Mouse (Mus musculus): ENCODE data around the gene Smu1. TPM values are rescaled to one million over a fixed set of nuclear protein-coding genes. Genes with fewer than 3 reads are reported as not detected.
A peak's percentile ranks its signal among the peaks of the same experiment; 100 is the strongest.
"Not testable (repeated sequence)": the region's sequence is repeated elsewhere in the genome, so short reads cannot be mapped to it uniquely, and the experiment has no call there.

Gene Smu1
- polyA plus RNA-seq (2012; rRNA removed): 20.1 and 23.7 TPM in 2 replicates

- peak; percentile 92 for TF ChIP-seq POLR2A (IDR thresholded peaks at IDR 0.05; ENCODE audit: control insufficient read depth, low read depth, low read length)
- TF ChIP-seq CTCF (IDR thresholded peaks at IDR 0.05; ENCODE audit: control insufficient read depth, insufficient read depth, insufficient replicate concordance, low read depth, low read length): no peak
- Histone ChIP-seq H3K4me3 (ENCODE audit: control insufficient read depth, low read depth, low read length) (peak within 1 kb of the TSS; percentile 98), H3K36me3 (ENCODE audit: control insufficient read depth, insufficient read depth, low read length) (no peaks in the 10 kb centered on the region; the same call in 1 of the 2 replicates), H3K4me1 (ENCODE audit: control insufficient read depth, insufficient read depth, low read length) (peaks cover 3% of the 10 kb centered on the region; the same call in 1 of the 2 replicates), H3K27ac (ENCODE audit: control insufficient read depth, insufficient read depth, low read depth, low read length) (peak within 1 kb of the TSS; percentile 73), H3K27me3 (ENCODE audit: control insufficient read depth, insufficient read depth, low read length) (no peaks in the 10 kb centered on the region)
Measured at GRCm38 (mm10) chr4:40757780-40758420, at the start of gene Smu1. Gene Smu1 (minus strand): TSS chr4:40757923.

- TF ChIP-seq POLR2A (IDR thresholded peaks at IDR 0.05; ENCODE audit: control insufficient read depth, low read depth, low read length): no peak
- TF ChIP-seq CTCF (IDR thresholded peaks at IDR 0.05; ENCODE audit: control insufficient read depth, insufficient read depth, insufficient replicate concordance, low read depth, low read length): no peak
- no peaks in the 10 kb centered on the region for H3K4me1 ChIP-seq (ENCODE audit: control insufficient read depth, insufficient read depth, low read length)
- H3K36me3 ChIP-seq (ENCODE audit: control insufficient read depth, insufficient read depth, low read length): no peaks in the 10 kb centered on the region
- no peak overlapping the region for H3K27ac ChIP-seq (ENCODE audit: control insufficient read depth, insufficient read depth, low read depth, low read length)
- no peak overlapping the region for H3K4me3 ChIP-seq (ENCODE audit: control insufficient read depth, low read depth, low read length)
- H3K27me3 ChIP-seq (ENCODE audit: control insufficient read depth, insufficient read depth, low read length): no peaks in the 10 kb centered on the region
Measured at GRCm38 (mm10) chr4:40807382-40807781, 49.7 kb upstream of the Smu1 start.

- Histone ChIP-seq H3K27me3 (ENCODE audit: control insufficient read depth, insufficient read depth, low read length) (no peaks in the 10 kb centered on the region), H3K4me3 (ENCODE audit: control insufficient read depth, low read depth, low read length) (no peak overlapping the region), H3K36me3 (ENCODE audit: control insufficient read depth, insufficient read depth, low read length) (no peaks in the 10 kb centered on the region), H3K4me1 (ENCODE audit: control insufficient read depth, insufficient read depth, low read length) (no peaks in the 10 kb centered on the region), H3K27ac (ENCODE audit: control insufficient read depth, insufficient read depth, low read depth, low read length) (no peak overlapping the region)
- no peak for TF ChIP-seq POLR2A (IDR thresholded peaks at IDR 0.05; ENCODE audit: control insufficient read depth, low read depth, low read length)
- TF ChIP-seq CTCF (IDR thresholded peaks at IDR 0.05; ENCODE audit: control insufficient read depth, insufficient read depth, insufficient replicate concordance, low read depth, low read length): no peak
Measured at GRCm38 (mm10) chr4:40805401-40805800, 47.7 kb upstream of the Smu1 start.

- no peak for TF ChIP-seq POLR2A (IDR thresholded peaks at IDR 0.05; ENCODE audit: control insufficient read depth, low read depth, low read length)
- no peak for TF ChIP-seq CTCF (IDR thresholded peaks at IDR 0.05; ENCODE audit: control insufficient read depth, insufficient read depth, insufficient replicate concordance, low read depth, low read length)
- Histone ChIP-seq H3K27ac (ENCODE audit: control insufficient read depth, insufficient read depth, low read depth, low read length) (no peak overlapping the region), H3K27me3 (ENCODE audit: control insufficient read depth, insufficient read depth, low read length) (no peaks in the 10 kb centered on the region), H3K4me1 (ENCODE audit: control insufficient read depth, insufficient read depth, low read length) (no peaks in the 10 kb centered on the region), H3K36me3 (ENCODE audit: control insufficient read depth, insufficient read depth, low read length) (no peaks in the 10 kb centered on the region), H3K4me3 (ENCODE audit: control insufficient read depth, low read depth, low read length) (no peak overlapping the region)
Measured at GRCm38 (mm10) chr4:40802787-40803186, 45.1 kb upstream of the Smu1 start.

- no peaks in the 10 kb centered on the region for H3K36me3 ChIP-seq (ENCODE audit: control insufficient read depth, insufficient read depth, low read length)
- H3K27me3 ChIP-seq (ENCODE audit: control insufficient read depth, insufficient read depth, low read length): no peaks in the 10 kb centered on the region
- no peak overlapping the region for H3K27ac ChIP-seq (ENCODE audit: control insufficient read depth, insufficient read depth, low read depth, low read length)
- no peak for TF ChIP-seq CTCF (IDR thresholded peaks at IDR 0.05; ENCODE audit: control insufficient read depth, insufficient read depth, insufficient replicate concordance, low read depth, low read length)
- TF ChIP-seq POLR2A (IDR thresholded peaks at IDR 0.05; ENCODE audit: control insufficient read depth, low read depth, low read length): no peak
- no peak overlapping the region for H3K4me3 ChIP-seq (ENCODE audit: control insufficient read depth, low read depth, low read length)
- H3K4me1 ChIP-seq (ENCODE audit: control insufficient read depth, insufficient read depth, low read length): no peaks in the 10 kb centered on the region
Measured at GRCm38 (mm10) chr4:40801908-40802307, 44.2 kb upstream of the Smu1 start.

- Histone ChIP-seq H3K27me3 (ENCODE audit: control insufficient read depth, insufficient read depth, low read length) (no peaks in the 10 kb centered on the region), H3K36me3 (ENCODE audit: control insufficient read depth, insufficient read depth, low read length) (no peaks in the 10 kb centered on the region), H3K27ac (ENCODE audit: control insufficient read depth, insufficient read depth, low read depth, low read length) (no peak overlapping the region), H3K4me1 (ENCODE audit: control insufficient read depth, insufficient read depth, low read length) (no peaks in the 10 kb centered on the region), H3K4me3 (ENCODE audit: control insufficient read depth, low read depth, low read length) (no peak overlapping the region)
- TF ChIP-seq POLR2A (IDR thresholded peaks at IDR 0.05; ENCODE audit: control insufficient read depth, low read depth, low read length): no peak
- no peak for TF ChIP-seq CTCF (IDR thresholded peaks at IDR 0.05; ENCODE audit: control insufficient read depth, insufficient read depth, insufficient replicate concordance, low read depth, low read length)
Measured at GRCm38 (mm10) chr4:40800873-40801272, 43.1 kb upstream of the Smu1 start.

- not testable (repeated sequence) for H3K27me3 ChIP-seq (ENCODE audit: control insufficient read depth, insufficient read depth, low read length); H3K27ac ChIP-seq (ENCODE audit: control insufficient read depth, insufficient read depth, low read depth, low read length); H3K4me3 ChIP-seq (ENCODE audit: control insufficient read depth, low read depth, low read length); H3K4me1 ChIP-seq (ENCODE audit: control insufficient read depth, insufficient read depth, low read length); H3K36me3 ChIP-seq (ENCODE audit: control insufficient read depth, insufficient read depth, low read length)
Measured at GRCm38 (mm10) chr4:40798833-40799555, 41.3 kb upstream of the Smu1 start.

Data from testis, adult 2 months (tissue).